Mouse (Mus musculus): ENCODE data around the gene Tmem229b. TPM values are rescaled to one million over a fixed set of nuclear protein-coding genes. Genes with fewer than 3 reads are reported as not detected.
"Not testable (repeated sequence)": the region's sequence is repeated elsewhere in the genome, so short reads cannot be mapped to it uniquely, and the experiment has no call there.

Tmem229b gene
- total RNA-seq (2021) (10 to 100 TPM in 1 of 2 experiments, 1 to 10 TPM in 1; 5.8 to 11.3 TPM), polyA plus RNA-seq (2012; rRNA removed) (9.2 and 9.3 TPM in 2 replicates)
- long read RNA-seq, partial matches to known transcripts, result 0 of 5 reads
- long read RNA-seq, other reads (novel, unspliced or antisense), result 3 of 5 reads

DNA sequence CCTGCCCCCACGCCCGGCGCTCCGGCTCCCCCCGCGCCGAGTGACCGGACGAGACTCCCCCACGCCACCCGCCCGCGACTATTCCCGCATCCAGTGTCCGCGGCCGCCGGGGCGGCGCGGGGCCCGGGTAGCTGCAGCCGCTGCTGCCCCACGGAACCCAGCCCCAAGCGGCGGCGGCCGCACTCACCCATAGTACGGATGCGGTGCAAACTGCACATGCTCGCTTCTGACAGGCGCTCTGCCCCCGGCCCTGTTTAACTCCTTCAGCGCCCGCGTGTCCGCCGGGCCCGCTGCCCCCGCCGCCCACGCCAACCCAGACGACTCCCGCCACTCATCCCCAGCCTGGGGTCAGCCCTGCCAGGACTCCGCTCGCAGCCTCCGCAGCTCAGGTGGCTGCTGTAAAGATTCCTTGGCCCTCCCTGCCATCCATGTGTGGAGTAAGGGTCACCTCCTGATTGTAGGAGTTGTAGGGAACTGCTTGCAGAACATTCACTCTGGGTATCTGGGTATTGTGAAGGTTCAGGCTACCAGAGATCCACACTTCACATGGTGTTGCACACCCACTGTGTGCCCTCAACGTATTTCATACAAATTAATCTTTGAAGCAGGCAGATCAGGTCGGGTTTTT lies at the start of gene Tmem229b:
TSS of gene Tmem229b (minus strand) at position 502 of the 628 bp plus-strand sequence.
- no peak for DNase-seq

GRCm38 (mm10) chr12:79055276-79055675 lies 47.8 kb upstream of the Tmem229b start:
- DNase-seq, result no peak

GRCm38 (mm10) chr12:79052073-79052472 lies 44.6 kb upstream of the Tmem229b start:
- no peak for DNase-seq

DNA sequence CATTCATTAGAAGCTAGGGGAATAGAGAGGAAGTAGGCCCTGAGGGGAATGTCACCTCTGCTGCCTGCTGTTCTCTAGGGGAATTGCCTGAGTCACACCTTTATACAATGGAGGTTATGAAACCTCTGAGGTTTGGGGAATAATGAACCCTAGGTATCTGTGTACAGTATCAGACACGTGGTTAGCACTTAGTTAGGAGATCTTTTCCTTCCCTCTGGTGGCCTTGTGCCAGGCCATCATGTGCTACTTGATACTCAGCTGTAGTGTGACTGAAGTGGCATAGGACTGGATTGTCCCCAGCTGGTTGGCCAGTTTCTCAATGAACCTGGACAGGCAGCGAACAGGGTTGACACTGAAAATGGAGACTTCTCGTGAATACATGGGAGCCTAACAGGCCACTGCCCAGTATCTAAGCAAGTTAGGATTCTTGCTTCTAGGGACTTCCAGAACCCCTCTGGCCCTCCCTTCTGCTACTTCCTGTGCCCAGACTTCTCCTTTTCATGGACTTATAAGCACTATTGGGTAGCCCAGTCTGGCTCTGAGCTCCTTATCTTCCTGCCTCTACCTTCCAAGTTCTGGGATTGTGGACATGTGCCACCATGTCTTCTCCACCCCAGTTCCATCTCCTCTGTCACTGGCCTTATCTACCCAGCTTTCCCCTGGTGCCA lies 43.3 kb upstream of the Tmem229b start:
- DNase-seq, result no peak

GRCm38 (mm10) chr12:79049807-79050206 lies 42.4 kb upstream of the Tmem229b start:
- DNase-seq, result no peak

- DNase-seq, result no peak
These were observed 41.5 kb upstream of the Tmem229b start for GRCm38 (mm10) chr12:79048898-79049297.

GRCm38 (mm10) chr12:79047203-79047602 lies 39.8 kb upstream of the Tmem229b start:
- DNase-seq, result no peak

DNA sequence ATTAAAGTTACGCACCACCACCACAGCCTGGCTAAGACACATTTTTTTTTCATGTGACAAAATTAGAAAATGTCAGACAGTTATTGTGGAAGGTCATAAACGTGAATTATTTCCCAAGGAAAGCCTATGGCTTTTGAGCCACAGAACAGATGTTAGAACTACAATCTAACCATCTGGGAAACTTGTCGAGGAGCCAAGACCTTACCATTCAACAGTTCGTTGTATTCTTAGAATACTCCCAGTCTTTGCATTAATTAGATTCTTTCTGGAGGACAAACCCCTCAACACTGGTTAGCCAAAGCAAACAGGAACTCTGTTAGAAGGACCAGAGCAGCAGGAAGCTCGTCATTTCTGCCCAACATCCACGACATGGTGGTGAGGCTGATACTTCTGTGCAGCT lies 38.7 kb upstream of the Tmem229b start:
- no peak for DNase-seq

DNA sequence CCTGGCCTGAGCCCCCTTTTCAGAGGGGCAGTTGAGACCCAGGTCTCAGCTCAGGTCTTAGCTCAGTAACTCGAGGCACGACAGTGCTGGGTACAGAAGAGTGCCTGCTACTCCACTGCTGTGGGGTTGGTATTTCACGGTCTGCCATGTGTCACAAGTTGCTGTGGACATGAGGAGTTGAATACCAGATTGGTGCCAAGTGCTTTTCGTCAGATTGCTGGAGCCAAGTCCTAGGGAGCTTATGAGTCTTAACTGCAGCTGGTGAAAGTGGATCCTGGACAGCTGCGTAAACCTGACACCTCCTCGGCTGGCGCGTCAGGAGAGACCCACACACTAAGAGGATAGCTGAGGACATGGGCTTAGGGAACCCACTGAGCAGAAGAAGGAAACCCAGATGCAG lies 37.2 kb upstream of the Tmem229b start:
- DNase-seq, result no peak

DNA sequence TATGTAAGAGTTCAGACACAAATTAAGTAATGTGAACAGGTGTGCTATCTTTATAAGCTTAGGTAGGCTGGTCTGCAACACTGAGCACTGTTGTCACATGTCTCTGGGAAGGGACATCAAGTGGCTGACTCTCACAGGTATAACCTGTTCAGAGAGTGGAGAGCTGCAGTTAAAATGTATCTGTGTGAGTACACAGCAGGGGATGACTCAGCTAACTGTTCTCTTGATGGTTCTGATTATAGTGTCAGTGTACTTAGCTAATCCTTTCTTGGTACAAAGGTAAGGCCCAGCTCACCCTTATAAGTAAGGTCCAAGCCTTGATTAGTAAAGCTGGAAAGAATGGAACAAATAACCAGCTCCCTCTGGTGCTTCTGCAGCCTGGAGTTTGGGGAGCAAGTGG lies 34.0 kb upstream of the Tmem229b start:
- DNase-seq, result no peak

GRCm38 (mm10) chr12:79040201-79040827 lies 32.9 kb upstream of the Tmem229b start:
- DNase-seq, result no peak

DNA sequence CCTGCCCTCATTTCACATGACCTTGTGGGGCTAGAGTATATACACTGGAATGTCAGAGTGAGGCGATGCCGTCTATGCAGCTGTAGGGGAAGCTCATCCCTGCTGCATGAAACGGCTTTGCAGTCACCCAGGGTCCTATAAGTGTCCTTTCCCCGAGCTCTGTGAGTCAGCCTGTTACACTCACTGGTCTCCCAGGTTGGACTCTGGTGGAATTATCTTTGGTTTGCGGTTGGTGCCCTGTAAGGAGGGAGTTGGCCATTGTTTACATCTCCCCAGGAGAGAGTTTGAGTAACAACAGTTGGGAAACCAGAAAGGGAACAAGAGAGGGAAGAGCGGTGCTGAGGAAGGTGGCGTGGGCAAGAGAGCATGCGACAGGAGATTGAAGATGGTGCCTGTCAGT lies 32.3 kb upstream of the Tmem229b start:
- DNase-seq, result no peak

GRCm38 (mm10) chr12:79035349-79035748 lies 27.9 kb upstream of the Tmem229b start:
- no peak for DNase-seq

DNA sequence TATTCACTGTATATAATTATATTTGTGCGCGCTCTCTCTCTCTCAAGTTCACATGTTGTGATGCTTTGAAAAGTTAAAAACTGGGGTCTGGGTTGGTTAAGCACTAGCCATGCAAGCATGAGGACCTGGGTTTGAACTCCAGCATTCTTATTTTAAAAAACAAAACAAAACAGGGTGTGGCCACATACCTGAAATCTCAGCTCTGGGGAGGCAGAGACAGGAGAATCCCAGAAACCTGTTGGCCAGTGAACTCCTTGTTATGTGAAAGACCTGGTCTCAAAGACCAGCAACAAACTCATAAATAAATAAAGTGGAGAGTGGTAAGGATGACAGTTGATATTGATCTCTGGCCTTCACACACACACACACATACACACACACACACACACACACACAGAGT lies 26.9 kb upstream of the Tmem229b start:
- no peak for DNase-seq

DNA sequence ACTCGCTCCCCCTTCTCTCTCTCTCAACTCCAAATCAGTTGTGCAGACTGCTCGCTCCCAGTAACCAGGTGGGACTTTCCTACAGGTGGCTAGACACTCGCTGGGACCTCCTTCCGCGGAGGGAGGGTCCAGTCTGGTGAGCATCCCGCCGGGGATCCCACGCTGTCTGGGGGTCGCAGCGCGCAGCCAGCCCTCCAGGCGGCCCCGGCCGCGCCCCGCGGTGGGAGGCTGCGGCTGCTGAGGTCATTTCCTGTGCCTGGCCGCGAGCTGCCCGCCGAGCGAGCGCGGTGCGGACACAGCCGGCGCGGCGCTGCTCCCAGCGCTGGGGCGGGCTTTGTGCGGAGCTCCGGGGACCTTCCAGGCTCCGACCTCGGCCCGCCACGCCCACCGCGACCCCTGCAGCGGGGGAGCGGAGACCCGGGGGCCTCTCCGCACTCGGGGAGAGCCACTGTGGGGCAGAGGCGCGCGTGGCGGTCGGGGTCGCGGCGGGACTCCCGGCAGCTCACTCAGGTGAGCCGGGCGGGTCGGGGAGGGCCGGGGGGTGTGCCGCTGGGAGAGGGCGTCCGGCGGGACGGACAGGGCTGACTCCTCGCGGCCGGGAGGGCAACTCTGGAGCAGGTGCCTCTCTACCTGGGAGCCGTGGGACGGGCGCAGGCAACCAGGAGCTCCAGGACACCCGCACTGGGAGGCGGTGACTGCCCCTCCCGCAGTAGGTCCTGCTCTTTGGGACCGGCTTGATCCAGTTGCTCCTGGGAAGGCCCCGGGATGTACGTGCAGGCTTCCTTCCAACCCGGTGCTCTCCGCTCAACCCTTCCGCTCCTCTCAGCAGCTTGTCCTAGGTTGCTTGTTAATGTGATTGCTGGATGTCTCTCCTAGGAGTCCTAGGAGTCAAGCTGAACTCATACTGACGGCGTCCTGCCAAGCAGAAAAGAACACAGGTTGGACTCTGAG lies 21.8 kb upstream of the Tmem229b start, which contains the start of gene Plekhh1:
TSS of gene Plekhh1 (plus strand) at position 253 of the 951 bp plus-strand sequence.
- peak; percentile 78 for DNase-seq

DNA sequence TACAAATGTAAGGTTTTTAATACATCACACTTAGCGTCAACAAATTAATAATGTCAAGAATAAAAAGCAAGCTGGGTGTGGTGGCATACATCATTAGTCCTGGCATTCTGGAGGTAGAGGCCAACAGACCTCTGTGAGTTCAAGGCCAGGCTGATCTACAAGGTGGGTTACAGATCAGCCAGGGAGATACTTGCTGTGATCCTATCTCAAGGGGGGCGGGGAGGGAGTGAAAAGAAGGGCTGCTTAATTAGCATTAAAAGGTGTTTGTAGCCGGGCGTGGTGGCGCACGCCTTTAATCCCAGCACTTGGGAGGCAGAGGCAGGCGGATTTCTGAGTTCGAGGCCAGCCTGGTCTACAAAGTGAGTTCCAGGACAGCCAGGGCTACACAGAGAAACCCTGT lies 20.1 kb upstream of the Tmem229b start:
- DNase-seq, result not testable (repeated sequence)

GRCm38 (mm10) chr12:79022882-79023281 lies 15.5 kb upstream of the Tmem229b start:
- DNase-seq, result peak; percentile 71

DNA sequence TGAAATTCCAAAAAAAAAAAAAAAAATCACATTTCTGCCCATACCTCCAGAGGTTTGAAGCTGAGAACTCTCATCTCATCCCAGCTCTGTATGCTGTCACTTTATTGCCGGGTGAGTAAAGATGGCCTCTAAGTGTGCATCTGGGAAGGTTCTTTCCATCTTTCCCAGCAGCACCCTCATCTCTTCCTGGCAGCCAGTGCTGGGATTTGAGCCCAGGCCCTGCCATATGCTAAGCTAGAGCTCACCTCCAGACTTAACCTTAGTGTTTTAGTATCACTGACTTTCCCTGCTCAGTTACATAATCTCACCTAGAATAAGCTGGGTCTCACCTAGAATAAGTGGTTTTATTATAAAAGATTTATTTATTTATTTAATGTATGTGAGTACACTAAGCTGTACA lies 14.5 kb upstream of the Tmem229b start:
- no peak for DNase-seq

GRCm38 (mm10) chr12:79017994-79018399 lies 10.6 kb upstream of the Tmem229b start:
- no peak for DNase-seq

DNA sequence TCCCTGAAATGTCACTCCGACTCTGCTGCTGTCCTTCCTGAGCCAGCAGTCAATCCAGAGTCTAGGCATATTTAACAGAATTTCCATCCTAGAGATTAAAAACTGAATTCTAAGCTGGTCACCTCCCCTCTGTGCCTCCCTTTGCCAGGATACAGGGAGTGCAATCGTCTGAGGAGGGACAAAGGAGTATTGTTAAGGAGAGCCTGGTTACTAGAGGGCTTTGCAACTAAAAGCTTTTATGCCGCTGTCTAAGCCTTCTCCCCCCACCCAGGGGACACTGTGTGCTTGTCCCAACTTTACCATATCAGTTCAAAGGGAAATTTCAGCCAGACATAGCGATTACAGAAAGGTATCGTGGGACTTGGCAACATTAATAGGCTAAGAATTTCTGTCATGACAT lies 8.7 kb upstream of the Tmem229b start:
- no peak for DNase-seq

DNA sequence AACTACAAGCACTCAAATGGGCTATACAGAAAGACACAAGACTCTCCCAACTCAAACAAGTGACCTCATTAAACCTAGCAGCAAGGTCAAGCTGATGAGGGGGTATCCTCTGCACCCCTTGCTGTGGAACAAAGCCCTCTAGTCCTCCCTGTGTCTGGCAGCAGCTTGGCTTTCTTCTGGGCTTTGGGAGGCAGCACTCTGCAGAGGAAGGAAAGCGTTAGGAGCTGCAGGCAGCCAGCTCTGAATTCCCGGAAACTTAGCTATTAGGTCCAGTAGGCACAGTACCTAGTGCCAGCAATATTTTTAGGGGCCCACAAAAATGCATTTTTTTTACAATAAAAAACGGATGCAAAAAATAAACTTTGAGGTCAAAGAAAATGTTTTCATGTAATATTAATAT lies 3.1 kb upstream of the Tmem229b start:
- DNase-seq, result no peak
